Mouse (Mus musculus) liver (tissue): ENCODE results near the gene Sgf29.
"Not testable (repeated sequence)": the region's sequence is repeated elsewhere in the genome, so short reads cannot be mapped to it uniquely, and the experiment has no call there.

Experiments used
- DNase-seq: peaks from one replicate; pipeline ENCODE4 v3.0.0-alpha.2; 2020; ENCODE audit warnings: mixed read lengths

The Sgf29 gene

DNA sequence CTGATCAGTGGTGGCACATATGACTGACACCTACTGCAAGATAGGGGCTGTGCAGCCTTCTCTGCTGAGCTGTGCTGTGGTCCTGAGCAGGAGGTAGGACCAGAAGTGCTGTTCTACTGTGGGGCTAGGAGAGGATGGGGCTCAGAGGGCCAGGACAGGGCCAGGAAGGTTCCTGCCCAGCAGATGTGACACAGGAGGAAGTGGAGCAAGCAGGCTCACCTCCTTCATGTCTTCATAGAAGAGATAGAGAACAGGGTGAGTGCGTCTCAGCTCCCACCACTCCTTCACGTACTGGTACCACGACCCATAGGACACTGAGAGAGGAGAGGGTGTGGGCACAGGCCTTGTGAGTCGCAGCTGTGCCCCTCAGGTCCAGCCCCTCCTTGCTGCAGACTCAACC lies 39.0 kb downstream of the Sgf29 start:
- not testable (repeated sequence) for DNase-seq

DNA sequence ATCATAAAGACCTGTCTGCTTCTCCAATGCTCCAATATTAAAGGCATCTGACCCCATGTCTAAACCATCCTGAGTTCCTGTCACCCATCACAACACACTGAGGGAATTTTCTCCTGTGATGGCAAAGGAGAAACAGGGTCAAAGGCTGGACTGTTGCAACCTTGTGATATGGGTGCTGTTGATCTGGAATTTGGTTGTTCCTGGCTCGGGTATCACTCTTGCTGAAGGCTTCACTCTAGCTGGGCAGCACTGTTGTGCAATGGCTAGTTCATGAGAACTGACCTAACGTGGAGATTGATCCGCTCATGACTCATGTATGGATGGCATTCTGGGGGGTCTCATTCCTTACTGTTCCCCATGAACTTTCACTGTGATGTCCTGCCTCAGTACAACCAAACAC lies 39.9 kb downstream of the Sgf29 start:
- DNase-seq: no peak

DNA sequence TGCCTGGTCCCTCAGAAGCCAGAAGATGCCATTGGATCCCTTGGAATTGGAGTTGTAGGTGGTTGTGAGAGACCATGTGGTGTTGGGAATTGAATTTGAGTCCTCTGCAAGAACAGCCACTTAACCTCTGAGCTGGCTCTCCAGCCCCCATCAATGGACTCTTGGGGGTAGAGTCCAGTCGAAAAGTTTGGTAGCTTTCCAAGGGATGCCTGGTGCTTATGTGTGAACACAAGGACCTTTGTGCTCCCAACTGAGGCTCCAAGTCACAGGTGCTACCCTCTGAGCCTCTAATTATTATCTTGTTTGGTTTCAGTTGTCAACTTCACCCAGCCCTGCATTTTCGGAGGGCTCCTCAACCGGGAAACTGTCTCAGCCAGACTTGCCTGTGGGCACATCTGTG lies 41.6 kb downstream of the Sgf29 start:
- no peak for DNase-seq

DNA sequence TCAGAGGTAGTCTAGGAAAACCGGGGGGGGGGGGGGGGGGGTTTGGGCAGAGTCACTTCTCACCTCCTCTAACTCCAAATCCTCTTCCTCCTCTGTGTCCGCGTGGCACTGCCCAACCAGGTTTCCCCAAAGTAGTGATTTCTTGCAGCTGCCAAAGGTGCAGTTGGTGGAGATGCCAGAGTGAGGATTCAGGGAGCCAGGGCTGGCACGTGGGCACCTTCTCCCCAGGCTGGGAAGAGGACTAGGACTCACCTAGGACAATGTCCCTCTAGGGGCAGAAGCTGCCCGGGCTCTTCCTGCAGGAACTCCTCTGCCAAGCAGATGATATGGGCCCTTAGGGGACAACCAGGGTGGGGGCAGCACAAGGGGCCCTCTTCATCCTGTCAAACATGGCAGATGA lies 42.6 kb downstream of the Sgf29 start:
- DNase-seq: no peak

DNA sequence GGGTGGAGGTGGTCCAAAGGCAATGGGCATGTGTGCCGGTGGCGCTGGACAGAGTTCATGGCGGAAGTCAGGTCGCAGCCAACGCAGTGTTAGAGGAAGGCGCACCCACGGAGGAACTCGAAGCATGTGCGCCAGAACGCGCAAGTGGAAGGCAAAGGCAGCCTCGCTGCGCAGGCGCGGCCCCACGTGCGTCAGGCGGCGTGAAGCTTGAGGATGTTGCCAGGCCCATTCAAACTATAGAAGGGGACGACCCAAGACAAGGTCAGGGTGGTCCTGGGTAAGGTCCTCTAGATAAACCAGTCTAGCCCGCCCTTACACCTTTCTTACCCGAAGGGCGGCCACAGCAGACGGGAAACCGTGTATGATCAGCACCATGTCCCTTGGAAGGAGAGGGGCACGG lies 43.3 kb downstream of the Sgf29 start:
- no peak for DNase-seq

DNA sequence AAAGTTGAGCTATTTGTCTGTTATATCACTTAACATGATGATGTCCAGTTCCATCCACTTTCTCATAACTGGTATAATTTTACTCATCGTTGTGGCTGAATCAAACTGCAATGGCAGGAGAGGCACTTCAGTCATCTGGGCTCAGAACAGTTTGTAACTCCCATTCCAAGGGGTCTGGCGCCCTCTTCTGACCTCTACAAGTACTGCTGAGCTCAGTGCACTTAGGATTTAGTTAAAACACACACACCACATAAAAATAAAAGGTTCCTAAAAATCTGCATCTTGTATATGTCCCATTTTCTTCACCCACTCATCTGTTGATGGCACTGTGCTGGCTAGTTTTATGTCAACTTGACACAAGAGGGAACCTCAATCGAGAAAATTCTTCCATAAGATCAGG lies 44.1 kb downstream of the Sgf29 start:
- peak; percentile 82 for DNase-seq

DNA sequence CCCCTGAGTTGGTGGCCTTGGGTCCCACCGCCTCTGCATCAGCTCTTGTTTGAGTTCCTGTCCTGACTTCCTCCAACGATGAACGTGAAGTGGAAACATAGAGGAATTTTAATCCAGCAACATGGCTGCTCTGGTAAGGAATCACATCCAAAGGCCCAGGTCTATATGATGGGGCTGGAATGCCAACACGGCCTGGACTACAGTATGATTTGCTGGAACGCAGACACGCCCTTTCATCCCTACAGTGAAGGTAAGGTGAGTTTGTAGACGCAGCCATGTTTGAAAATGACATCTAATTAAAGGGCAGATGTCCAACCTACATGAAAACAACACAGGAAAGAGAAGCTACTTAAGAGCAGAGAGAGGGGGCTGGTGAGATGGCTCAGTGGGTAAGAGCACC lies 44.7 kb downstream of the Sgf29 start:
- no peak for DNase-seq

DNA sequence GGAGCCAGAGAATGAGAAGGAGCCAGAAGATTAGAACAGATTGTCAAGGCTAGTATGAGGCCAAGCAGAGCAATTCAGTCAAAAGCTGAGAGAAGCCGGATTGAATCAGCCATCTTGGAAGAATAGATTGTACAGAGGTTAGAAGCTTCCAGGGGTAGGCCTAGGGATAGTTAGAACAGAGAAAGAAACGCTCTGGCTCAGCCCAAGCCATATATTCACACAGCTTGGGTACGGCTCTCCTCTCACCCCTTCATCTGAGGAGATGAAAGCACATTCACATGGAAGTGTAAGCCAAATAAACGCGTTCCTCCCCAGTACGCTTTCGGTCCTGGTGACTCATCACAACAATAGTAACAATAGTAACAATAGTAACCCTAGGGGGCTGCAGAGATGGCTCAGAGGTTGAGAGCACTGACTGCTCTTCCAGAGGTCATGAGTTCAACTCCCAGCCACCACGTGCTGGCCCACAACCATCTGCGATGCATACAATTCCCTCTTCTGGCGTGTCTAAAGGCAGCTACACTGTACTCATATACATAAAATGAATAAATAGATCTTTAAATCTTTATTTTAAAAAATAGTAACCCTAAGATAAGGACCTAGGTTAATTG lies 45.4 kb downstream of the Sgf29 start:
- no peak for DNase-seq

DNA sequence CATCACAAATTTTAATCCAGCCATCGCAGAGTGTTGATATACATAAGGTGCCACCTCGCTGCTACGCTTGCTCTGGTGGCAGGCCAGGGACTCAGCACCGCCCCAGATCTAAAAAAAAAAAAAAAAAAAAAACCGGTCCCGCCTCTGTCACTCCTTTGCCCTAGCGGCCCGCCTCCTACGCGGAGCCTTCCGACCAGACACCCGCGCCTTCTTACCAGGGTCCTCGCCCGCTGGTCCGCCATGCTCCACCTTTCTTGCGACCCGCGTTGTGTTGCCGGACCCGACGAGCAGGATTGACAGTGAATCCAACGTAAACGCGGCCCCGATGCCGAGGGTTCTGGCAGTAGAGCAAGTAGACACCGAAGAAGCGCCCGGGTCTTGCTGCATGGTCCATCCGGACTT lies 46.1 kb downstream of the Sgf29 start, which contains the start of gene Bola2:
Gene Bola2 (plus strand): TSS at position 192 of the 402 bp plus-strand sequence.
- DNase-seq: peak; percentile 84

DNA sequence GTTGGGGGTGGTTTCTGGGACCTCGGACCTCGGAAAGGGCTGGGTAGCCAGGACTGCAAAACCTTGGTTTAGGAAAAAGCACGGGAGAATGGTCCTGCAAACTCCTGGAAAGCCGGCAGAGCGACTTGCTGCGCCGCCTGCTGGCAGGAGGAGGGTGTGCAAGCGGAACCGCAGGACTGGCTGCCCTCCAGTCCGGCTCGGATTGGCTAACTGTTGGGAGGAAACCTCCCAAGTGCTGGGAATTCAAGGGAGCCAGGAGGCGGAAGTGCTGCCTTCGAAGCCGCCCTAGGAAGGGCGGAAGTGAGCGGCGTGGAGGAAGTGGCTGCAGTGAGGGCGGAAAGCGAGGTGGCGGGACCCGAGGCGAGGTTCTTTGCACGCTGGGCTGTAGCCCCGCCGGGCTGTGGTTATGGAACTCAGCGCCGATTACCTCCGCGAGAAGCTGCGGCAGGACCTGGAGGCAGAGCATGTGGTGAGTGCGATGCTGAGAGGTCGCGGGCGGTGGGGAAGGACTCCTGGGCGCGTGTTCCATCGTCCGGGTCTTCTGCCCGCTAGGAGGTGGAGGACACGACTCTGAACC lies 46.6 kb downstream of the Sgf29 start, which contains the start of gene Slx1b:
Gene Slx1b (minus strand): TSS at position 154 of the 577 bp plus-strand sequence.
- DNase-seq: peak; percentile 95

DNA sequence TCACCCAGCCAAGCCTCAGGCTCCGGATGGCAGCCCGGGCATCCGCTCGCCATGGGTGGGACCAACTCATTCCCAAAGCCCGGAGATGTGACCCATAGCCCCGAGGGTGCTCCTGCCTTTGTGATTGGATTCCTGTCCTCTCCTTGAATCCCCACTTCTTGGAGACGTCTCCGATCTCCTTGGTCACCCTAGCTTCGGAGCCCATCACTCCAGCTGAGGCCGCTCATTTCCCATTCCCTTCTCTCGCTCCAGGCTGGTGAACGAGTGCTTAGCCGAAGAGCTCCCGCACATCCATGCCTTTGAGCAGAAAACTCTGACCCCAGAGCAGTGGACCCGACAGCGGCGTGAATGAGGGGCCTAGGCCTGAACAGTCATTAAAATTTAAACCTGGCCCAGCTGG lies 47.2 kb downstream of the Sgf29 start:
- DNase-seq: no peak

DNA sequence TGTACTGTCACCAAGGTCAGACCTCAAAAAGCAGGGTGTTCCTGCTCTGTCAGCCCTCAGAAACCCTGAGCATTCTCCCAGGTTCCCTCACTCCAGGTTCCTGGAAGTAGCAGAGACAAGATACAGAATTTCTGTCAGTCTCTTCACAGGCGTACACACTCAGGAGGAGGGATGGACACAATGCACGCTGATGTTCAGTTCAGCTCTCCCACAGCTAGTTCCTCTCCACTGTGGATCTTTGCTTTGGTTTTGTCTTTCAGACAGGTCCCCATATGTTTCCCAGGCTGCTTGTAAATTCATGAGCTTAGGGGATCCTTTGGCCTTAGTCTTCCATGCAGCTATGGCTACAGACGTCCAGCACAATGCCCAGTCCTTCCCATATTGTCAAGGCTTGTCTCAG lies 47.8 kb downstream of the Sgf29 start:
- no peak for DNase-seq

DNA sequence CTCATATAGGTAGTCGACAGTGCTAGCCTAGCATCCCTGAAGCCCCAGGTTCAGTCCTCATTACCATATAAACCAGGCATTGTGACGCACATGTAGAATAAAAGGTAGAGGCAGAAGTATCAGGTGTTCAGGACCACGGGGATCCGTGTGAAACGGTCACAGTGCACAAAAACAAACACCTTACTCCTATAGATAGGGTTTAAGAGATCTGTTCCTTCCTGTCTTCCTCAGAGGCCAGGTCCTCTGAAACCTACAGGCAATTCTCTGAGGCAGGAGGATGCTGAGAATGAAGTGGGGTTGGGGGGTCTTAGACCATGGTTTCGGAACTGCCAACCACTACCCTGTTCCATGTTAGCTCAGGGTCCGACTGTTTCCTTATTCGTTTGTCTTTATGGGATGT lies 48.7 kb downstream of the Sgf29 start:
- no peak for DNase-seq

DNA sequence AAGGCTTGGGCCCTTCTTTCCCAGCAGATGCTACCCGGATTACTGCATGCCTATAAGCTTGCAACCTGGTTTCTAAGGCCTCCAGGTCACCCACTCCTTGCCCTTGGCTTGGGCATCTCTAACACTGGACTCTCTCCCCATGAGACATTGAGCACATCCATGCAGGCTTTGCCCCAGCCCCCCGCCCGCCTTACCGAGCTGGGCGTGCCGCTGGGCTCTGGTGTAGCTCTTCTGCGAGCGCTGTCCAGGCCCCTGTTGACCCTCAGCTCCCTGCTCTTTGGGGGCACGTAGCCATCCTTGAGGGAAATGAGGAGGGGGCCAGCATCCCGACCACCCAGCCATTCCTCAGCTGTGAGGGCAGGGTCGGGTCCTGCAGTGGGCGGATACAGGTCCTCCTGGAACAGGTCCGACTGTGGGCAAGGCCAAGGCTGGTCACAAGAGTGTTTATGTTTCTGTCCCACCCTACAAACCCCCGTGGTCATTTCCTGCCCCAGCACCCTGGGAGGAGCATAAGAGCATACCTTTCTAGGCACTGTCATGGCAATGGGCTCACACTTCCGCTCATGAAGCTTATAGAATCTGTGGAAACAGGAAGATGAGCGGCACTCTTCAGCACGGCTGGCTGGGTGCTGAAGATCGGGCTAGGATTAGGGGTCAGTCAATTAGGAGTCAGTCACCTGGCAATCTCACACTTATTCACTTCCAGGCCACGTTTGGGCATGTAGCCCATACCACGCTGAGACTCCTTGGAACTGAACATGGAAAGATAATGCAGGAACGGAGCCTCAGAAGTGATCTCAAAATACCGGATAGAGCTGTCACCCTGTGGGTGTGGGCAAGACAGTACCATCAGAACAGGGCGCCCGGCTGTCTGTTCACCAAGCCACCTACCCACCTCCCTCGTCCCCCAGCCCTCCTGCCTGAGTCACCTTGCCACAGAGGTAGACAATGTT lies 51.2 kb downstream of the Sgf29 start:
- DNase-seq: no peak

DNA sequence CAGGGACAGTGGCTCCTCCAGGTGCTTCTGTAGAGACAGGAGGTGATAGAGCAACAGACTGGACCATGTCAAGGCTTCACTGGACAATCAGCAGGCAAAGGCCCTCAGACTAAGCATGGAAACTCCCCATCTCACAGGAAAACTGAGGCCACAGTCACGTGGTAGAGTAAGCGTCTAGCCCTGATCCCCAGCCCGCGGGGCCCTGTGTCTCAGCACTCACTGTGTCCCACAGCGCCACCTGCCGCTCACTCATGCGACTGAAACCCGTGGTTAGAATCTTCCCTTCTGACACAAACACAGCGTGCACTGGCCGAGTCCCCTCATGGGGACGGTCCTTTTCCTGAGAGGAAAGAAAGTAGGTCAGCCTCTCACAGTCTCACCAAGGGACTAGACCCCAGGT lies 52.0 kb downstream of the Sgf29 start:
- peak; percentile 89 for DNase-seq

DNA sequence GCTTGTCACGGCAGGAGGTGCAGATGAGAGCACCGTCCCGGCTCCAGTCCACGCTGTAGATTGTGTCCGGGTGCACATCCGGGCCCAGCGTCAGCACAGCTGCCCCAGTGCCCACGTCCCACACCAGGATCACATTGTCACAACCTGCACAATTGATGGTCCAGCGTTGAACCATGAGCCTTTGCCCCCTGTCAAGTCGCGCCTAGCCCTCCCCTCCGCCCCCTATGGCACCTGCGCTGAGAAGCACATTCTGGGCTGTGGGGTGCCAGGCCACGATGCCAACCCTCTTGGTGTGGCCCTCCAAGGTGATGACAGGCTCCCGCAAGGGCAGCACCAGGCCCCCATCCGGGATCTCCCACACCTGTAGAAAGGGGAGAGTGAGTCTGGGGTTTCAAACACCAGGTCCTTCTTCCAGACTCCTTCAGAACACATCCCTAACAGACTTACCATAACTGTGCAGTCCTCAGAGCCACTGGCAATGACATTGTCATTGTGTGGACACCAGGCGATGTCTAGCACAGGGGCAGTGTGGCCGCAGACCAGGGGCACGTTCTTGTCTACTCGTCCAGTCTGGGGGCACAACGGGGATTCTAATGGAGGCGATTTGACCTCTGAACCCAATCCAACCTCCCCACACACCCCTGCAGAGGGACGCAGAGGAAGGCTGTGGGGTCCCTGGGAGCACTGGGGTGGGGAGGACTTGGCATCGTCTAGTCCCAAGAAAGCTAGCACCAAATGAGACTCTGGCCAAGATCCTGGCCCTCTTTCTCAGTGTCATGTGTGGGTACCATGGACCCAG lies 52.6 kb downstream of the Sgf29 start:
- DNase-seq: no peak

DNA sequence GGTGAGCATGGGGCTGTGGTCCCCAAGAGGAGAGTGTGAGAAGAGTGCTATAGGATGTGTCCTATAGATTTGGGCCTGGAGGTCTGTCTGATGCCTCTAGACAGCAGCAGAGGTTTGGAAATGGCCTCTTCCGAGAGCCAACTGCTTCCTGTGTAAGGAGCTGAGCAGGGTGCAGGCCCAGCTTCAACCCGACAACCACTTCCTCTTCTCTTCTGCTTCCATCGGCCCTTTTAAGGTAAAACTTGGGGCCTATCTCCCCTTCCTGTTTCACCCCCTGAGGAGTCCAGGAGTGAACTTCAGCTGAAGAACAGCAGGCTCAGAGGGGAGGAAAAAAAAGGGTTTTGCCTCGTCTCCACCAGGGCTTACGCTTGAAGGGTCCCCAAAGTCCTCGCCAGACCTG lies 53.2 kb downstream of the Sgf29 start:
- peak; percentile 28 for DNase-seq

DNA sequence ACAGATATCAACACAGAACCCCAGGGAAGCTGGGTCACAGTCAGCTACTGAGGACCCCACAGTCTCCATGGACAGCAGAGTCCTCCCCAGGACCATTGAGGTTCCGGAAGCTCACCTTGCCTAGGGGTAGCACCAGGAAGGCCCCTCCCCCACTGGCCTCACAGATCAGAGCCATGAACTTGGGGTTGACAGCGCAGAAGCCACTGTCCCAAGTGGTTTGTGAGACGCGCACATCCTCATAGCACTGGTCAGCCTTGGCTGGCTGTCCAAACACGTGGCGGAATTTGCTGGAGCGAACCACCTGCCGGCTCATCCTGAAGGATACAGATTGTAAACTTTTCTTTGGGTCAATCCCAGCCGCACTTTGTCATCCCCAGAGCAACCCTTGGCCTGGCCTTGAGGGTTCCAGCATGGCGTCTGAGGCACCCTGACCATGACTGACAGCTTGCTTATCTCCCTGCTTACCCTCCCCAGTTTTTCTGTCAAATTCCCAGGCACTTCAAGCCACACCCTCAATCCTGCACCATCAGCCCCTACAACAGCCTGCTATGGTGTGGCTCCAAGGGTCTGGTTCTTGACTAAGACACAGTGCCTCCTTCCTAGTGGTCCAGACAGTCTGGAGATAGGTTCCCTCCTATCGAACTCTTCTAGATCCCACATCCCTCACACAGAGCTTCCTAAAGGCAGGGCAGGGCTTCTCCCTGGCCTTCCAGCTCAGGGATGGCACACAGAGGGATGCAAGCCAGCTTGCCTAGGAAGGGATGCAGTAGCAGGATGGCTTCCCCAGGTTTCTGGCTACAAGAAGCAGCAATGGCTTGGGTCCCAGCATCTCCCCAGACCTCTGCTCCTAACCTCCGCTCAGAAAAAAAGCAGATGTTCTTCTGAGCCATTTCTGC lies 54.0 kb downstream of the Sgf29 start:
- DNase-seq: no peak

DNA sequence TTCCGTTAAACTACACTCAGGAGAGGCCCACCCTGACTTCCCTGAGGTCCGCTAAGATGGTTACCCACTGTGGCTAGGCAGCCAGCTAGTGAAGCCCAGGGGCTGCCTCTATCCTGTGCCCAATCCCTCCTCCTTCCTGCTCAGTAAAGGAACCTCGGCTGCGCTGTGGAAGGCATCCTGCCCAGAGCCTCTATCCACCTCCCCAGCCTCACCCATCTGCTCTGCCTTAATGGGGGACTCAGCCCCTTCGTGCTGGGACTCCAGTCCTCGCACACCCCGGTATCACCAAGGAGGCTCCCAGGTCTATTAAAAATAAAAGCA lies 54.6 kb downstream of the Sgf29 start:
- DNase-seq: no peak

DNA sequence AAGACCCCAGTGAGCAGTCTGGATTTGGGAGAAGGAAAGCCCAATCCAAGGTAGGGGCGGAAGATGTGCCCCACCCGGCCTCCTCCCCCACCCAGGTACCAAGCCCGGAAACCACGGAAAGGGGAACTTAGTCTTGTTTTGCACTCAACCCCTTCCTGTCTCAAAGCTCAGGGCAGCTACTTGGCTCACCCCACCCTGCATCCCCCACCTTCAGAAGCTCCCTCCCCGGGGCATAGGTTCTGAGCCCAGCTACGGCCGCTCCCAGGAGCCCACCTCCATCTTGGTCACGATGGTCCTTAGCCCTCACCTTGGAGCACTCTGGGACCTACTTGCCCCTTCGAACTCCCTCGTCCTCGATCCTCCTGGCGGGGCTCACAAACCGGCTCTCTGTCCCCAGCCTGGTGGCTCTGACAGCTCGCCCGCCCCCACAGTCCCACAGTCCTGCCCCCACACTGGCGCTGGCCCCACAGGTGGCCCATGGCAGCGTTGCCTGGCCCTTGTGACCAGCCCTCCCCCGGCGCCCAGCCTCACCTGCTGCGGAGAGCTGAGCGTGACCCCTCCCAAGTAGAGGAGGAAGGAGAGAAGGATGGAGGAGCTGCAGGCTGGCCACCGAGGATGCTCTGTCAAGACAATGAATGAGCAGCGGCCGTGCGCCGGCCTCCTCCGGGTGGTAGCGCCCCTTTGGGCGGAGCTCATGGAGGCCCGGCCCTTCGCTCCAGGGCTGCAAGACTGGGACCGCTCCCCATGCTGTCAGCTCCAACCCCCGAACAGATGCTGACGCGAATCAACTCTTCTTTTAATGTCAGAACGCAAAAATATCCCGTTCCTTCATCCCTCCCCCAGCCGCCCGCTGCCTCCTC lies 55.2 kb downstream of the Sgf29 start:
- DNase-seq: peak; percentile 81
